Mouse (Mus musculus) midbrain, embryonic 16.5 days (tissue): ENCODE results near the gene Znfx1. TPM values are rescaled to one million over a fixed set of nuclear protein-coding genes. Genes with fewer than 3 reads are reported as not detected.

ENCODE experiments used
- ATAC-seq: fragments of 200-750 bp; cut with Nextera tagmentation; 2 replicates; pipeline ENCODE4 v1.8.0; 2017; ENCODE audit warnings: moderate TSS enrichment
- H3K27ac ChIP-seq: fragments of 300-500 bp; sonication (generic); 2 replicates; pipeline ENCODE4 v1.5.1; 2014; ENCODE audit warnings: mild to moderate bottlenecking, low read length, mixed read lengths
- H3K27me3 ChIP-seq: fragments of 300-500 bp; sonication (generic); 2 replicates; pipeline ENCODE4 v1.6.1; 2014; ENCODE audit warnings: low read depth, low read length, mixed read lengths; ENCODE audit not compliant: control insufficient read depth, insufficient read depth
- H3K36me3 ChIP-seq: fragments of 300-500 bp; sonication (generic); 2 replicates; pipeline ENCODE4 v1.6.1; 2014; ENCODE audit warnings: mild to moderate bottlenecking, low read length, moderate library complexity, mixed read lengths; ENCODE audit not compliant: control insufficient read depth, insufficient read depth
- H3K4me1 ChIP-seq: fragments of 300-500 bp; sonication (generic); 2 replicates; pipeline ENCODE4 v1.6.1; 2014; ENCODE audit warnings: mild to moderate bottlenecking, low read length, mixed read lengths; ENCODE audit not compliant: control insufficient read depth, insufficient read depth
- H3K4me2 ChIP-seq: fragments of 300-500 bp; sonication (generic); 2 replicates; pipeline ENCODE4 v1.6.1; 2014; ENCODE audit warnings: mild to moderate bottlenecking, low read length, mixed read lengths
- H3K4me3 ChIP-seq: fragments of 300-500 bp; sonication (generic); 2 replicates; pipeline ENCODE4 v1.5.1; 2014; ENCODE audit warnings: low read depth, mild to moderate bottlenecking, low read length, moderate library complexity, mixed read lengths
- H3K9ac ChIP-seq: fragments of 300-500 bp; sonication (generic); 2 replicates; pipeline ENCODE4 v1.6.1; 2014; ENCODE audit warnings: low read depth, low read length, mixed read lengths
- H3K9me3 ChIP-seq: fragments of 300-500 bp; sonication (generic); replicated peaks from 2 replicates; pipeline ENCODE4 v1.6.1; 2014; ENCODE audit warnings: mild to moderate bottlenecking, low read length, mixed read lengths; ENCODE audit not compliant: control insufficient read depth, poor library complexity, severe bottlenecking
- WGBS: fragments of 180-500 bp; shearing (Covaris S2); extraction: QIAGEN DNeasy Blood & Tissue Kit; methylation state at CpG from one replicate; pipeline ENCODE4 v1.1.7; 2014; 5-methylcytosine and 5-hydroxymethylcytosine counted together
- polyA plus RNA-seq: library from polyadenylated mRNA; unstranded; fragments of >200 nt; fragmentation: Nextera tagmentation; extraction: Ambion mirVana; gene quantifications from 2 replicates; pipeline ENCODE4 v1.2.1, GENCODE M21; 2015

Gene Znfx1
- polyA plus RNA-seq, 1 experiment from 2014 or later = 6.2 TPM

- Histone ChIP-seq H3K4me3 (peak overlapping the region; percentile 92), H3K27me3 (no peaks in the 10 kb centered on the region), H3K36me3 (no peaks in the 10 kb centered on the region), H3K4me2 (peak overlapping the region; percentile 62), H3K9ac (peak overlapping the region; percentile 59), H3K4me1 (peaks cover 33% of the 10 kb centered on the region), H3K9me3 (no peaks in the 10 kb centered on the region), H3K27ac (peak overlapping the region; percentile 96)
- WGBS = 40% methylated on average over 8 of the region's 8 CpGs
- ATAC-seq = peak; percentile 31; the same call in 1 of the 2 replicates
These were observed 66.3 kb downstream of the Znfx1 start for GRCm38 (mm10) chr2:166996533-166996894.

DNA sequence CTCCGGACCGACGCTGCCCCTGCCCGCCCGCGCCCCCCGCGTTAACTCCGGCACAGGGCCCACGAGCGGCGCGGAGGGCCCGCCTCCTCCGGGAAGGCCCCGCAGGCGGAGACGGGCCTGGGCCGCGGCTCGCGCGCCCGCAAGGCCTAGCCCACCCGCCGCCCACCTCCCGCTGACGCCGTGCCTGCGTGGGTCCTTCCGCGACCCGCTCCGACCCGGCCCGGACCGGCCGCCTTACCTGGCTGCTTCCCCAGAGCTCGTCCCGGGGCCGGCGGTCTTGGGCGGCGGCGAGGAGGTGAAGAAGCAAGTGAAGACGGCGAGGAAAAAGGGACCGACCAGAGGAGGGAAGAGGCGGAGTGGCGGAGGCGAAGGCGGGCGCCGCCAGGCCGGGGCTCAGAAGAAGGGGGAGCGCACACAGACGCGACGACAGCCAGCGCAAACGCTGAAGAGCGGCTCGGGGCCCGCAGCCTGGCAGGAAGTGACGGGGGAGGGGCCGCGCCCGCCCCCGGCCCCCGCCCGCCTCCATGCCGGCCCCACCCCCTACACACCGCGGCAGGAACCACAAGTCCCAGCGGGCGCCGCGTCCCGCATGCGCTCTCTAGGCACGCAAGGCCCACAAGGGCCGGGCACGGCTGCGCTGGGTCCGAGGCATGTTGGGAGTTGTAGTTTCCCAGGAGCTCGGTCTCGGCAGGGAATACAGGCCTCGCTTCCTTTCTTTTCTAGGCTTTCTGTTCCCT lies 66.9 kb downstream of the Znfx1 start, which contains the start of gene Stau1:
Gene Stau1, minus strand, starts transcription at position 504 of the 737 bp plus-strand sequence.
- Histone ChIP-seq H3K4me3 (peak within 1 kb of the TSS; percentile 92), H3K36me3 (no peaks in the 10 kb centered on the region), H3K9me3 (no peaks in the 10 kb centered on the region), H3K4me2 (peak within 1 kb of the TSS; percentile 91), H3K27ac (peak within 1 kb of the TSS; percentile 96), H3K27me3 (no peaks in the 10 kb centered on the region), H3K4me1 (peaks cover 35% of the 10 kb centered on the region), H3K9ac (peak within 1 kb of the TSS; percentile 97)
- ATAC-seq = peak; percentile 99
- under 1% methylated on average over 78 of the region's 88 CpGs for WGBS

DNA sequence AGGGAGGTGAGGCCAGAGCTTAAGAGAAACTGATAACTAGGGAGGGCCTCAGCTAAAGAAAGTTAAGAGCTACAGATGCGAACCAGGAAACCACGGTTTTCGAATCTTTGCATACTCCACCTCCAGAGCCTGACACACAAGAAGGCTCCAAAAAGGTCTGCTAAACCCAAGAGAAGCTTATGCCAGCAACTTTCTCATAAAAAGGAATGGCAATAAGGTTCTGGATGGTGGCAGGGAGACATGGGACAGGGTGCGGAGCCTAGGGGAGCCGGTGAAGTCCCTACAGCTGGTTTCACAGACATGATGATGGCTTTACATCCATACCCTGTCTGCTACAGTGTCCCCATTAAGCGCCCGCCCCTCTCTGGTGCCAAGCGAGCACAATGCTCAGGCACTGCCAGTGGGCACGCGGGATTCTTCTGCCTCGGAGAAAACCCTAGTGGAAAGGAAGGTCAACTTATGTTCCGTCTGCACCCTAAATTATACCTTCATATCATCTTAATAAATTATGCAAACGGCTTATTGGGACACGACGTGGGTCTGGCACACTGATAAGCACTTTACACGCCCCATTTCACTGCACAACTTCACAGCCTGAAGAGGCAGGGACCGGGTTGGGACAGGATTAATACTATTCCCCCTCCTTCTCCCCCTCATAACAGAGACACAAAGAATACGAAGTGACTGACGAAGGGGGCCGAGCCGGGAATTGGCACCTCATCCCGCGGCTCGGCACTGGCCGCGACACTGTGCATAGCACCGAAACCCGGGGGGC lies 67.6 kb downstream of the Znfx1 start:
- peaks cover 35% of the 10 kb centered on the region for H3K4me1 ChIP-seq
- peak overlapping the region; percentile 96 for H3K27ac ChIP-seq
- peak overlapping the region; percentile 97 for H3K9ac ChIP-seq
- peak overlapping the region; percentile 91 for H3K4me2 ChIP-seq
- no peaks in the 10 kb centered on the region for H3K36me3 ChIP-seq
- no peaks in the 10 kb centered on the region for H3K9me3 ChIP-seq
- H3K27me3 ChIP-seq = no peaks in the 10 kb centered on the region
- ATAC-seq = peak; percentile 29
- H3K4me3 ChIP-seq = peak overlapping the region; percentile 92
- WGBS = 4% methylated on average over 28 of the region's 28 CpGs

DNA sequence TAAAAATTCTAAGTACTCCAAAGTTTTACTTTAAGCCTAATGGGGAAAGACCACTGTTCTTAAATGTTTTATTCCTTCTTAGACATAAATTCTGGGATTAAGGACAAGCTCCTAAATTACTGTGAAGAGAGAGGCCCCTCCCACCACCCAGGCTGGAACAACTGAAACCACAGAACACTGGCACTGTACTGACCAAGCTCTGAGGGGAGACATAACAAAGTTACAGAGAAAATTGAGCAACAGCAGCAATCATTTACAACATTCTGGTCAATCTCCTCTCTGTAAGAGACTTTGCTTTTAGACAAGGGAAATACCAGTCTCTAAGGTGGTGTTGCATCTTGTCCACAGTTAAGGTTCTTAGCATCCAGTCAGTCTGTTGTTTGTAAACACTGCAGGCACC lies 70.9 kb downstream of the Znfx1 start:
- Histone ChIP-seq H3K27ac (no peak overlapping the region), H3K4me3 (no peak overlapping the region), H3K4me2 (no peak overlapping the region), H3K27me3 (no peaks in the 10 kb centered on the region), H3K9me3 (no peaks in the 10 kb centered on the region), H3K9ac (no peak overlapping the region), H3K4me1 (peaks cover 35% of the 10 kb centered on the region), H3K36me3 (no peaks in the 10 kb centered on the region)
- ATAC-seq = no peak

GRCm38 (mm10) chr2:166990861-166991260 lies 72.0 kb downstream of the Znfx1 start:
- Histone ChIP-seq H3K27ac (no peak overlapping the region), H3K4me1 (peaks cover 32% of the 10 kb centered on the region), H3K27me3 (no peaks in the 10 kb centered on the region), H3K36me3 (no peaks in the 10 kb centered on the region), H3K4me3 (no peak overlapping the region), H3K9ac (no peak overlapping the region), H3K9me3 (no peaks in the 10 kb centered on the region), H3K4me2 (no peak overlapping the region)
- WGBS = 90% methylated on average over 7 of the region's 7 CpGs
- ATAC-seq = no peak

Other genes with a start within 250 kb of the Znfx1 start
- gene Cse1l, start 157.0 kb downstream of the Znfx1 start, polyA plus RNA-seq = 100 and 102 TPM in 2 replicates
- 116 and 122 TPM in 2 replicates for gene Stau1, start 66.7 kb downstream of the Znfx1 start, polyA plus RNA-seq
- 37.6 and 37.8 TPM in 2 replicates for gene Ddx27, start 47.8 kb downstream of the Znfx1 start, polyA plus RNA-seq
- gene Kcnb1, start 127.1 kb upstream of the Znfx1 start, polyA plus RNA-seq = 3.9 and 4.0 TPM in 2 replicates
- 3.4 and 4.3 TPM in 2 replicates for gene Ptgis, start 177.6 kb upstream of the Znfx1 start, polyA plus RNA-seq